Mouse (Mus musculus) neural tube, embryonic 12.5 days (tissue): Measurements from ENCODE around the gene Dnase1l3. TPM values are rescaled to one million over a fixed set of nuclear protein-coding genes. Genes with fewer than 3 reads are reported as not detected.
"Not testable (repeated sequence)": the region's sequence is repeated elsewhere in the genome, so short reads cannot be mapped to it uniquely, and the experiment has no call there.

Experiments
- ATAC-seq: fragments of 200-750 bp; cut with Nextera tagmentation; 2 replicates; pipeline ENCODE4 v1.8.0; 2017; ENCODE audit warnings: low read depth, mild to moderate bottlenecking, moderate TSS enrichment, moderate library complexity; ENCODE audit not compliant: low FRiP score
- H3K27ac ChIP-seq: fragments of 300-500 bp; sonication (generic); 2 replicates; pipeline ENCODE4 v1.5.1; 2016
- H3K27me3 ChIP-seq: fragments of 300-500 bp; sonication (generic); replicated peaks from 2 replicates; pipeline ENCODE4 v1.6.1; 2016; ENCODE audit warnings: mild to moderate bottlenecking
- H3K36me3 ChIP-seq: fragments of 300-500 bp; sonication (generic); 2 replicates; pipeline ENCODE4 v1.6.1; 2016; ENCODE audit warnings: mild to moderate bottlenecking
- H3K4me1 ChIP-seq: fragments of 300-500 bp; sonication (generic); 2 replicates; pipeline ENCODE4 v1.6.1; 2016
- H3K4me2 ChIP-seq: fragments of 300-500 bp; sonication (generic); replicated peaks from 2 replicates; pipeline ENCODE4 v1.6.1; 2016; ENCODE audit warnings: mild to moderate bottlenecking
- H3K4me3 ChIP-seq: fragments of 300-500 bp; sonication (generic); 2 replicates; pipeline ENCODE4 v1.5.1; 2016
- H3K9ac ChIP-seq: fragments of 300-500 bp; sonication (generic); 2 replicates; pipeline ENCODE4 v1.6.1; 2016; ENCODE audit warnings: mild to moderate bottlenecking
- H3K9me3 ChIP-seq: fragments of 300-500 bp; sonication (generic); 2 replicates; pipeline ENCODE4 v1.6.1; 2016; ENCODE audit warnings: mild to moderate bottlenecking
- WGBS: fragments of 180-500 bp; shearing (Covaris S2); methylation state at CpG from one replicate; pipeline ENCODE4 v1.1.7; 2016; 5-methylcytosine and 5-hydroxymethylcytosine counted together
- polyA plus RNA-seq: library from polyadenylated mRNA; unstranded; fragments of >200 nt; fragmentation: Nextera tagmentation; extraction: Ambion mirVana; gene quantifications from 2 replicates; pipeline ENCODE4 v1.2.1, GENCODE M21; 2016

The Dnase1l3 gene
- polyA plus RNA-seq, 1 experiment from 2014 or later, result 0.15 TPM

DNA sequence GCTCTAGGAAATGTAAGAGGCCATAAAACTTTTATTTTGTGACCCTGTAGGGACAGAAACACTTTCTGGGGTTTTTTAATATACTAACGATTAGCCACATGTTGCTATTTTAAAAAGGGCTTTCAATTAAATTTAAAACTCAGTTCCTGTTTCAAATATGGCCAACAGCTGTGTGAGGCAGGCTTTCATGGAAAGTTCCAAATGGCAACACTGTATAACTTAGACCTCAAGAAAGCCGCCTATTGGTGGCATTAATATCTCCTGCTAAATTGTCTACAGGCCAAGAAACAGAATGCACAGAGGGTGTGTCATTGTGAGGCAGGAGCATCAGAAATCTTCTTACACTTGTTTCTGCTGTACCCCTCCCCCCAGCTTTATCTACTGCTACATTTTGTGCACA lies 13.1 kb upstream of the Dnase1l3 start:
- Histone ChIP-seq H3K4me2 (no peak overlapping the region), H3K36me3 (no peaks in the 10 kb centered on the region), H3K9ac (no peak overlapping the region), H3K4me3 (no peak overlapping the region), H3K9me3 (no peaks in the 10 kb centered on the region), H3K27me3 (0 out of 2 replicates have a peak, but pooled peaks cover 2% of the 10 kb centered on the region), H3K4me1 (peaks cover 13% of the 10 kb centered on the region), H3K27ac (no peak overlapping the region)
- ATAC-seq, result no peak
- 82% methylated on average over 2 of the region's 2 CpGs for WGBS

DNA sequence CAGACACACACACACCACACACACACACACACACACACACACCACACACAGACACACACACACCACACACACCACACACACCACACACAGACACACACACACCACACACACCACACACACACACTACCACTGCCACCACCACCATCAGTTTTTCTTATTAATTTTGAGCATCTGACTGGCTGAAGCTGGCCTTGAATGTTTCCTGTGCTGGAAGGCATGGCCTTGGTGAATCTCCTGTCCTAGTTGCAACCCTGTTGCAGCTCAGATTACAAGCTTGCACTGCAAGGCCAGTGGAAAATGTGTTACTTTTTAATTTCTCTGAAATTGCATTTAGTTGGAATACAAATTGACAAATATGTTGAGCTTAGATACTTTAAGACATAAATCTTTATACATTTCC lies 12.7 kb upstream of the Dnase1l3 start:
- no peak for ATAC-seq
- H3K36me3 ChIP-seq, result no peaks in the 10 kb centered on the region
- peaks cover 5% of the 10 kb centered on the region for H3K27me3 ChIP-seq
- H3K4me1 ChIP-seq, result peaks cover 13% of the 10 kb centered on the region
- no peaks in the 10 kb centered on the region for H3K9me3 ChIP-seq
- H3K27ac ChIP-seq, result no peak overlapping the region
- H3K9ac ChIP-seq, result no peak overlapping the region
- no peak overlapping the region for H3K4me2 ChIP-seq
- H3K4me3 ChIP-seq, result no peak overlapping the region

GRCm38 (mm10) chr14:8006061-8006460 lies 11.7 kb upstream of the Dnase1l3 start:
- not testable (repeated sequence) for H3K4me3 ChIP-seq, H3K27ac ChIP-seq, H3K9ac ChIP-seq, ATAC-seq, H3K36me3 ChIP-seq, H3K4me2 ChIP-seq, H3K9me3 ChIP-seq
- Histone ChIP-seq H3K4me1 (peaks cover 13% of the 10 kb centered on the region), H3K27me3 (peaks cover 15% of the 10 kb centered on the region)
- WGBS, result 70% methylated on average over 3 of the region's 3 CpGs

DNA sequence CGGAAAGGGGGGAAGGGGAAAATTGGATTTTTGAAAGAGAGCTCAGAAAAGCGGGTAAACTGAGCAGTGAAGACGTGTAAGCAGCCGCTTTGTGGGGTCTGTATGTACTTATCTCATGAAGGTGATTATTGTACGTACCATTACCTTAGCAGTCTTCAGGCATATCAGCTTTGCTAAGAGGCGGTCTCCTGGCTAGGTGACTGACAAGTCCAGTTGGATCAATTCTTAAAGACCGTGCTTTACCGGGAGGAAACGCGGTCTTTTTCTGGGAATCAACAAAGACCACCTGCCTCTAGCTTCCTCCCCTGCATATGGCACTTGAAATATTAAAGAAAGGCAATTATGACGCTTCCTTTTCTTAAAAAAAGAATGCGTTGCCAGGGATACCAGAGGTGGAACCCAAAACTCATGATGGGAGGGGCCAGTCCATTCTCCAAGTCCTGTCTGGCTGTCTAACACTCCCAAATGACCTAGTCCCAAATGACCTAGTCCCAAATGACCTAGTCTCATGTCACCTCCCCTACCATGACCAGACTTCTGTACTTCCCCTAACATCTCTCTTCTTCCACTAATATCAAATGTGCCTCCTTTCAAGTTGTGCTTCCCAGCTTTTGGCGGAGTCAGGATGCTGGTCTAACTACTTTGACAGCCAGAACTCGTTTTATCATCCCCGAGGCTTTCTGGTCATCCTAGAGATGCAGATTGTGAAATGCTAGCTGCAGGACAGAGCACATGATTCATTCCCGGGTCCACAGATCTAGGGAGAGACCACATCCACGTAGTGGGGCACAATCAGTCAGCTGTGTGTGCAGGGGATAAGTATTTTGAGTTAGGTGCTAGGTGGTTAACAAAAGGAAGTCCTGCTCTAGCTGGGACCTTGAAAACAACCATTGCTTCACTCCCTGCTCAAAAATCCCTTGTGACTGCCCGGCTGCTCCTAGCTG lies 9.6 kb upstream of the Dnase1l3 start:
- peaks cover 13% of the 10 kb centered on the region for H3K4me1 ChIP-seq
- H3K9me3 ChIP-seq, result no peaks in the 10 kb centered on the region
- 43% methylated on average over 18 of the region's 18 CpGs for WGBS
- H3K27ac ChIP-seq, result no peak overlapping the region
- peak overlapping the region; percentile 64 for H3K9ac ChIP-seq
- H3K27me3 ChIP-seq, result peaks cover 27% of the 10 kb centered on the region
- peak overlapping the region; percentile 80 for H3K4me2 ChIP-seq
- no peak for ATAC-seq
- H3K4me3 ChIP-seq, result peak overlapping the region; percentile 50
- no peaks in the 10 kb centered on the region for H3K36me3 ChIP-seq

- H3K4me2 ChIP-seq, result peak overlapping the region; percentile 80
- peak overlapping the region; percentile 32; the same call in 1 of the 2 replicates for H3K27ac ChIP-seq
- peaks cover 13% of the 10 kb centered on the region for H3K4me1 ChIP-seq
- H3K9ac ChIP-seq, result peak overlapping the region; percentile 64
- 2% methylated on average over 23 of the region's 23 CpGs for WGBS
- peak overlapping the region; percentile 50 for H3K4me3 ChIP-seq
- no peaks in the 10 kb centered on the region for H3K36me3 ChIP-seq
- peaks cover 31% of the 10 kb centered on the region for H3K27me3 ChIP-seq
- H3K9me3 ChIP-seq, result no peaks in the 10 kb centered on the region
- ATAC-seq, result peak; percentile 74
Observed at GRCm38 (mm10) chr14:8003093-8003670, 8.8 kb upstream of the Dnase1l3 start.

DNA sequence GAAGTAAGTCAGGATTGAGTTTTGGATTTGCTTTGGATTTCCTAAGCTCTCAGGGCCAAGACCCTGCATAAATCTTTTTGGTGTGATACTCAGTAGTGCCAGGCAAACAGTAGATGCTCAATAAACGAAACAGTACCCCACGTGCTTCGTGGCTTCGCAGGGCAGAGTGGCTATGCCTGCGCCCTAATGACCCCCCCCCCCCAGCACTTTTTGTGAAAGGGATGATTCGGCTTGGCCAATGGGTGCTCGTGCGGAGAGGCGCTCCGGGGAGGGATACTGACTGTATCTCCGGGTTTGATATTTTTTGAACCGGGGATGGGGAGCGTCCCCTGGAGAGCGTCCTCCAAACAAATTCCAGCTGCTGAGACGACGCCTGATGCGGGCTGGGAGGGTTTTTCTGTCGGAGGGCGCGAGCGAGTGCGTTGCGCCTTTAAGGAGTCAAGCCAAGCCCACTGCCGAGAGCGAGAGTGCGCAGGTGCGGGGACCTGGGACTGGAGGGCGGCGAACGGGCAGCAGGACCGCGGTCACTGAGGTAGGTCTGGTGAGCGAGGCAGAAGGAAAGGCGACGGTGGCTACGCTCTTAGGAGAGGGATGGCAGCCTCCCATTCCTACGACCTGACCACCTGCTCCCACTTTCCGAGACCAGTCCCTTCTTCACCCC lies 8.2 kb upstream of the Dnase1l3 start, which contains the start of gene Abhd6:
TSS of gene Abhd6 (plus strand) at position 471 of the 661 bp plus-strand sequence.
- Histone ChIP-seq H3K4me1 (peaks cover 13% of the 10 kb centered on the region), H3K27ac (peak within 1 kb of the TSS; percentile 32; the same call in 1 of the 2 replicates), H3K4me3 (peak within 1 kb of the TSS; percentile 50), H3K9me3 (no peaks in the 10 kb centered on the region), H3K27me3 (peaks cover 31% of the 10 kb centered on the region), H3K4me2 (peak within 1 kb of the TSS; percentile 80), H3K36me3 (no peaks in the 10 kb centered on the region), H3K9ac (peak within 1 kb of the TSS; percentile 64)
- peak; percentile 88 for ATAC-seq
- 2% methylated on average over 38 of the region's 38 CpGs for WGBS

DNA sequence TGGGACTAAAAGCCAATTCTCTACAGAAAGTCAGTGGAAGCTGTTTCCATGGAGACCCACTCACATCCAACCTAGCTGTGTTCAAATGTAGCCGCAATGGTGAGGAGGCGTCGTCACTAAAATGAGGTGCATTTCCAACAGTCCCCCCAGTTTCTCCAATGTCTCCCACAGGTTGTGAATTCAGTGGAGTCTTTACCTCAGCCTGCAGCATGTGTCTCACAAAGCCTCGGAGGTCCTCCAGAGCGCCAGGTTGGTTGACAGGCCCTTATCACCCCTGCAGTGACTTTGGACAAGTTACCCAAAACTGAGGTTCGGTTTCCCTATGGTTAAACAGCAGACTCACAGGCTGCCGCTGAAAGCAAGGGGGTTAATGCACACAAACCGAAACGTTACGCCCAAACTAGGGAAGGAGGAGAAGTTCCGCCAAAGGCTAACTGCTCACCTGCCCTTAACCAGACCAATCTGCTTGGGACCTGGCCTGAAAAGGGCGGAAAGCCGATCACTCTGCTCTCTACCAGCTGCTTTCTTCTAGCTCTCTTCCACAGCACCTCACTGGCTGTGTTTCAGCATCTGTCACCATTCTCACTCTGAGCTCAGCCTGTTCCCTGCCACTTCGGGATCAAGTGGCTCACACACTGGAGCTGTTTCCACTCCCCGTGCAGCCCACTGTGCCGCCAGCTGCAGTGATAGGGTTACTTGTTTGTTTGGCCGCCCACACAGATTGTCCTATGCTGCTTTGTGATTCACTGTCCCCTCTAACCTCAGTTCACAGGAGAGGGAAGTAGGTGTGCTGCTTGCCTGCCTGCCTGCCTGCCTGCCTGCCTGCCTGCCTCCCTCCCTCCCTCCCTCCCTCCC lies 6.7 kb upstream of the Dnase1l3 start:
- no peaks in the 10 kb centered on the region for H3K36me3 ChIP-seq
- 31% methylated on average over 17 of the region's 17 CpGs for WGBS
- no peak overlapping the region for H3K27ac ChIP-seq
- peaks cover 13% of the 10 kb centered on the region for H3K4me1 ChIP-seq
- no peak overlapping the region for H3K9ac ChIP-seq
- H3K4me2 ChIP-seq, result no peak overlapping the region
- ATAC-seq, result no peak
- H3K9me3 ChIP-seq, result no peaks in the 10 kb centered on the region
- H3K4me3 ChIP-seq, result no peak overlapping the region
- peaks cover 31% of the 10 kb centered on the region for H3K27me3 ChIP-seq

GRCm38 (mm10) chr14:8000247-8000646 lies 5.9 kb upstream of the Dnase1l3 start:
- Histone ChIP-seq H3K9me3 (no peaks in the 10 kb centered on the region), H3K4me1 (peaks cover 13% of the 10 kb centered on the region), H3K36me3 (no peaks in the 10 kb centered on the region), H3K27me3 (peaks cover 31% of the 10 kb centered on the region), H3K9ac (no peak overlapping the region), H3K4me3 (no peak overlapping the region), H3K4me2 (no peak overlapping the region), H3K27ac (no peak overlapping the region)
- no peak for ATAC-seq
- WGBS, result 89% methylated on average over 5 of the region's 5 CpGs

- Histone ChIP-seq H3K27ac (no peak overlapping the region), H3K4me1 (peaks cover 13% of the 10 kb centered on the region), H3K9me3 (no peaks in the 10 kb centered on the region), H3K9ac (no peak overlapping the region), H3K27me3 (peaks cover 31% of the 10 kb centered on the region), H3K36me3 (no peaks in the 10 kb centered on the region), H3K4me2 (no peak overlapping the region), H3K4me3 (no peak overlapping the region)
- no peak for ATAC-seq
- 88% methylated on average over 5 of the region's 5 CpGs for WGBS
Observed at GRCm38 (mm10) chr14:7999435-7999834, 5.1 kb upstream of the Dnase1l3 start.

- Histone ChIP-seq H3K9me3 (no peaks in the 10 kb centered on the region), H3K27ac (no peak overlapping the region), H3K36me3 (no peaks in the 10 kb centered on the region), H3K4me1 (peaks cover 10% of the 10 kb centered on the region), H3K4me3 (no peak overlapping the region), H3K4me2 (no peak overlapping the region), H3K27me3 (peaks cover 29% of the 10 kb centered on the region), H3K9ac (no peak overlapping the region)
- 85% methylated on average over 3 of the region's 3 CpGs for WGBS
- ATAC-seq, result no peak
Observed at GRCm38 (mm10) chr14:7999030-7999429, 4.7 kb upstream of the Dnase1l3 start.

DNA sequence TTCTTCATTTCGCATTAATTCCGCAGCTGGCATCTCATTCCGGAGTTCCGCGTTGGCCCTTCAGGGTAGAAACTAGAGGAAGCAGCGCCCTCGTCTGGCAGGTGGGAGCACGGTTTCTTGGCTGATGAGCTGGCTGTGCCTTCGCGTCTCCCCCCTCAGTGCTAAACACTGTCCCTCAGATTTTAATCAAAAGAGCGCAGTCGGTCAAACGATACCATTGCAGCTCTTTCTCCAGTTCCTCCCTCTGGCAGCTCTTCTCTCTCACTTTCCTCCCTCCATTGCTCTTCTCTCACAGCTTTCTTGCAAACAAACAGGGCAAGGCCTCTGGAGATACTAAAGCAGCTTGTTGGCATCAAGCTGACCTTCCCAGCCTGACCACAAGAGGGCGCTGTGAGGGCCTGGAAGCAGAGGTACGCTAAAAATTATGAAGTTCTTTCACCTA lies 2.9 kb upstream of the Dnase1l3 start:
- Histone ChIP-seq H3K4me1 (no peaks in the 10 kb centered on the region), H3K27me3 (peaks cover 28% of the 10 kb centered on the region), H3K36me3 (no peaks in the 10 kb centered on the region), H3K4me3 (no peak overlapping the region), H3K27ac (no peak overlapping the region), H3K4me2 (peak overlapping the region; percentile 51), H3K9ac (no peak overlapping the region), H3K9me3 (no peaks in the 10 kb centered on the region)
- under 1% methylated on average over 15 of the region's 15 CpGs for WGBS
- ATAC-seq, result peak; percentile 69
